Mouse (Mus musculus): ENCODE data around the gene Pard6b.

Gene Pard6b

DNA sequence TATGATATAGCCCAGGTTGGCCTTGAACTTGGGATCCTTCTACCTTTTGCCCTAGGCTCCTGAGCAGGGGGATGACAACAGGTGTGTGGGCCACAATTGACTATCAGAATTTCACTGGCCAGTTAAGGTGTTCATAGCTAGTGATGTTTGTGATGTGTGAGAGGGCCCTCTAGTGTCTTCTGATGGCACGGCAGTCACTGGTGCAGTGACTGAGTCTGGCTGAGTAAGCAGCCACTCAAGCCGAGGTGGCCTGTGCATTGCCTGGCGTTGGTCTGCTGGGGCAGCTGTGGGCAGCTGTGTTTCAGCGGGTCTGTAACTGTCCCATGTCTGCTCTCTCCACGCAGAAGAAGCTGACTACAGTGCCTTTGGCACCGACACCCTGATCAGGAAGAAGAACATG, 17.2 kb downstream of the Pard6b start:
- DNase-seq (ENCODE audit: low read depth, low spot score), result peak; percentile 78

DNA sequence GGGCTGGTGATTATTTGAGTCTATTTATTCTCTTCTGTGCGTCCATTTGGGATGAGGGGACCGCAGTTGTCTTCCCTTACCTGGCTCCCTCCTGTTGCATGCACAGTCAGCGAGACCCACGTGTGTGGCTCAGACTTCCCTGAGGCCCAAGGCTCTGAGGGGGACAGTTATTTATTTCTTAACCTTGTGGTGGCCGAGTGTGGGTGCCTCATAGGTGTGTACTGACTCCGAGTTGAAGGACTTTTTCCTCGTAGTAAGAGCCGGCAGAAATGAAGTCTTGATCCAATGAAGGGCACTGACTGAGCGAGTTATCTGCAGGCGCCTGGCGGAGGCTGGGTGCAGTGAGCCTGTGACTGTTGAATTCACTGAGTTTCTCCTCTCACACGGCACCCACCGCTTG, 19.2 kb downstream of the Pard6b start:
- no peak for DNase-seq (ENCODE audit: low read depth, low spot score)

DNA sequence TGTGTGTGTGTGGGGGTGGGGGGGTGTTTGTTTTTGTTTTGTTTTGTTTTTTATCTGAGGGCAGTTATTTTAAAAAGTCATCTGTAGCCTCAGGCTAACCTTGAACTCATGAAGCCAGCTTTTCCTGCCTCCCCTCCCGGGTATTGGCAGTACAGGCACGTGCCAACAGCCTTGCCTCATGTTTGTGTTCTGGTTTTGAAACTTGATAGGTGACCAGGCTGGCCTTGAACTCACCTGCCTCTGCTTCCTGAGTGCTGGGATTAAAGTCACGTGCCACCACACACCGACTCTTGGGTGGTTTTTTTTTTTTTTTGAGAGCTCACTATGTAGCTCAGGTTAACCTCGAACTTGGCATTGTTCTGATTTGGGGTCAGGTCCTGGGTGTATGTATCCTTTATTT, 21.0 kb downstream of the Pard6b start:
- DNase-seq (ENCODE audit: low read depth, low spot score), result no peak

DNA sequence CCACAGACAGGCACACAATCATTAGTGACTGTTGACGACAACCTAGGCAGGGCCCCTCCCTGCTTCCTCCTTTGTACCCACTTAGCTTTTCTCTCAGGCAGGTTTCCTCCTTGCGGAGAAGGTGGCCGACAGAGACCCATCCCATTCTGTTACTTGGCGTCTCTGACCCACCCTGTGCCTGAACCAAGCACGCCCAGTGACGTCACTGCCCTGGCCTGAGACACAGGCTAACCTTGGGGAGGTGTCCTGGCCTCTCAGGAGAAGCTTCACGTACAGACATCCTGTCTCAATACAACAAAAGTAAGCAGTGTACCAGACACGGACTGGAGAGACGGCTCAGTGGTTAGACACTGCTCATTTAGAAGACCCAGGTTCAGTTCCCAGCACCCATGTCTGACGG, 22.5 kb downstream of the Pard6b start:
- no peak for DNase-seq (ENCODE audit: low read depth, low spot score)

GRCm38 (mm10) chr2:168104375-168105144, 23.8 kb downstream of the Pard6b start:
- DNase-seq (ENCODE audit: low read depth, low spot score), result peak; percentile 34

DNA sequence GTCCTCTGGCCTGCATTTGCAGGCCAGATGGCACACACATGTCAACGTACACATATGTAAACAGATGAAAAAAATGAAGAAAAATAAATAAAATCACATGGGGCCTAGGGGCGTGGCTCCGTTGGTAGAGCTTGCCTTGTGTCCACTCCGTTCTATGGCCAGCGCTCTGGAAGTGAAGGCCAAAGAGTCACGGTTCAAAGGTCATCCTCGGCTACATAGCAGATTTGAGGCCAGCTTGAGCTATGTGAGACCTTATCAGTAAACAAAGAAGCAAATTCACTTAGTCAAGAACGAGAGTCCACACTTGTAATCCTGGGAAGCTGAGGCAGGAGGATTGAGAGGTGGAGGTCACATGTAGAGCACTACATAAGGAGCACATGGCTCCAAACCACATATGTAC, 24.5 kb downstream of the Pard6b start:
- DNase-seq (ENCODE audit: low read depth, low spot score), result no peak

- no peak for DNase-seq (ENCODE audit: low read depth, low spot score)
Measured at GRCm38 (mm10) chr2:168106701-168107178, 25.9 kb downstream of the Pard6b start.

- peak; percentile 57 for DNase-seq (ENCODE audit: low read depth, low spot score)
Measured at GRCm38 (mm10) chr2:168107356-168107755, 26.6 kb downstream of the Pard6b start.

DNA sequence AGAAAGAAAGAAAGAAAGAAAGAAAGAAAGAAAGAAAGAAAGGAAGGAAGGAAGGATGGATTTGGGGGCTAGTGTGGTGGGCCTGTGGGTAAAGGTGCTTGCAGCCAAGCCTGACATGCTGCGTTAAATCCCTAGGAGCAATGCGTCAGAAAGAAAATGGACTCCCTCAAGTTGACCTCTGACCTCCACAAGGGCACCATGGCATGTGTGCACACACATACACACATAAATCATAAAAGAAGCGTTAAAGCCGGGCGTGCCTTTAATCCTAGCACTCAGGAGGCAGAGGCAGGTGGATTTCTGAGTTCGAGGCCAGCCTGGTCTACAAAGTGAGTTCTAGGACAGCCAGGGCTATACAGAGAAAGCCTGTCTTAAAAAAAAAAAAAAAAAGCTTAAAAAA, 27.1 kb downstream of the Pard6b start:
- peak; percentile 82 for DNase-seq (ENCODE audit: low read depth, low spot score)

DNA sequence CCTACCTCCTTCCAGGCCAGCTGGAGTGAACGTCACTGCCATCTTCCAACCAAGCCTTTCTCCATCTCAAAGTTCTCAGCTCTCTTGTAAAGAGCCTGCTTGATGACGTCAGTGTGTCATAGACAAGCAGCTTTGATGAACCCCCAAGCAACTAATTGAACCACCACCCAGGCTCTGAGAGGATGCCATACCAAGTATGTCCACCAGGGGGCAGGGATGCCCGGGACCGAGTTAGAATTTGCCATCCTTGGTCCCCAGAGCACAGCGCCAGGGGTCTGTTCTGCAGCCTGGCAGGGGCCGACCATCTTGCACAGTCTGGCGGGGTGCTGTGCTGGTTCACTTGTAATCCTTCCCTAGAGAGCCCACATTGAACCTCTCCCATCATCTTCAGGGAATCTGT, 31.1 kb downstream of the Pard6b start:
- peak; percentile 79 for DNase-seq (ENCODE audit: low read depth, low spot score)

GRCm38 (mm10) chr2:168113263-168113662, 32.5 kb downstream of the Pard6b start:
- no peak for DNase-seq (ENCODE audit: low read depth, low spot score)

DNA sequence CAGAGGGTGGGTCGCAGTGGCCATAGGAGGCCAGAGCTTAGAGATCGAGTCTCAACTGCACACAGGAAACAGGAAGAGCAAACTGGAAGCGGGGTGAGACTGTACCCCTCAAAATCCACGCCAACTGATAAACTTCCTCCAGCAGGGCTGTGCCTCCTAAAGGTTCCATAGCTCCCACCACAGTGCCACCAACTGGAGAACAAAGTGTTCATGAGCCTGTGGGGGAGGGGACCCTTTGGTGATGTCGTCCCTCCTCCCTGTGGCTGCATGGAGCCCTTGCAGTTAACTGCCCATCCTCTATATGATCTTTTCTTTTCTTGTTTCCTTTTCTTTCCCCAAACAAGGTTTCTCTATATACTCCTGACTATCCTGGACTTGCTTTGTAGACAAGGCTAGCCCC, 32.9 kb downstream of the Pard6b start:
- peak; percentile 54 for DNase-seq (ENCODE audit: low read depth, low spot score)

GRCm38 (mm10) chr2:168114699-168115350, 34.0 kb downstream of the Pard6b start:
- peak; percentile 98 for DNase-seq (ENCODE audit: low read depth, low spot score)

- no peak for DNase-seq (ENCODE audit: low read depth, low spot score)
Measured at GRCm38 (mm10) chr2:168115826-168116225, 35.0 kb downstream of the Pard6b start.

DNA sequence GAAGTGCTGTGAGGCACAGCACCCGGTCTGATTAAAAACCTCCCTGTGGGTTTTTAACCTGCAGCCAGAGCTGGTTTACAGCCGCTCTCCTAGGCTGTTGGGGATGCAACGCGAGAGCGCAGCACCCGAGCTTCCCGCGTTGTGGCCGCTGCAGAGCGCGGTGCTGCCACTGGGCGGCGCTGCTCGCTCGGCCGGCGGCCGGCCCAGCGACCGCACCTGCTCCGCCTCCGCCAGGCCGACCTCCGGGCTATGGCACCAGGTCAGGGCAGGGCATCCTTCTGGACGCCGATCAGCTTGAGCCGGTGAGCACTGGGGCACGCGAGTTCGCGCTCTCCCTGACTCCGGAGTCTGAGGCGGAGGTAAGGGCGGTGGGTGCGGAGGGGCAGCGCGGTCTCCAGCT, 36.3 kb downstream of the Pard6b start:
- DNase-seq (ENCODE audit: low read depth, low spot score), result peak; percentile 84

GRCm38 (mm10) chr2:168117553-168117952, 36.7 kb downstream of the Pard6b start:
- no peak for DNase-seq (ENCODE audit: low read depth, low spot score)

DNA sequence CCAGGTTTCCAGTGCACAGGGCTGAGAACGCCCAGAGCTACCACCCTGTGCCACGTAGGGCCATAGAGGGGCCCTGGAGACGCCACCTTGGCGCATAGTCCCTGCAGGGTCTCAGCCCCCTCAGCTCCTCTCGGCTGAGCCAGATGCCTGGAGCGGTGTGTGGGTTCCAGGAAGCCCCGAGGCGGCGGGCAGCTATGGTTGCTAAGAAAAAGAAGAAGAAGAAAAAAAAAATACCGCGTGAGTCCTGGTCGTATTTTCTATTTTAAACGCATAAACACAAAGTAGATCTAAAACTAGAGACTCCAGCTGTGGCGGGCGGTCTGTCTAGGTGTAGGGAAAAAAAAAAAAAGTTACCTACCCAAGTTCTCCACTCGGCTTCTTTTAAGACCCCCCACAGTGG, 37.2 kb downstream of the Pard6b start:
- DNase-seq (ENCODE audit: low read depth, low spot score), result no peak

DNA sequence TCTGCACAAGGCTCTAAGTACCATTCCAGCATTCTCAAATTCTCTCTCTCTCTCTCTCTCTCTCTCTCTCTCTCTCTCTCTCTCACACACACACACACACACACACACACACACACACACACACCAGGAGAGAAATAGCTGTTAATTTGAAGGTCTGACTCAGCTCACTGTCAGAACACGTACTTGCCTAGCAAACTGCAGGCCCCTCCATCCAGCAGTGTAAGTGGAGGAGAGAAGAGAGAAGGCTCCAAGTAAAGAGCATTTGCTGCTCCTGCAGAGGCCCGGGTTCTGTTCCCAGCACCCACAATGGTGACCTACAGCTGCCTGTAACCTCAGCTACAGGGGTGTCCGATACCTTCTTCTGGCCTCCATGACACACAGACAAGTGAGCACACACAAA, 37.7 kb downstream of the Pard6b start:
- DNase-seq (ENCODE audit: low read depth, low spot score), result no peak

DNA sequence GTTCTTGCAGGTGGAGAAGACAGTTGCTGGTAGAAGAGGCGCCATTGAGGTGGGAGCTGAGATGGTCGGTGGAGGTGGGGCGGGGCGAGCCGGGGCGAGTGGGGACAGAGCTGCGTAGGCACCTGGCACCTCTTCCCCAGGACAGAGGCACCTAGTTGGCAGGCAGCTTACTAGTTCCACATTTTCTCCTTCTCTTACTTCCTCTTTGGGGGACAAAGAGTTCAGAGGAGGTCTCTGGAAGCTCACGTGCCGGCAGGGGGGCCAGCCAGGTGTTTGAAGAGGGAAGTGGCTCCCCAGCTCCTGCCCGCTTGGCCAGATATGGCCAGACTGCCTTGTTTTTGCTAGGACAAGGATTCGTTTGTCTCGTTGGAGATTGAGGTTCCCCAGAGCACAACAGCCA, 38.3 kb downstream of the Pard6b start:
- DNase-seq (ENCODE audit: low read depth, low spot score), result no peak

DNA sequence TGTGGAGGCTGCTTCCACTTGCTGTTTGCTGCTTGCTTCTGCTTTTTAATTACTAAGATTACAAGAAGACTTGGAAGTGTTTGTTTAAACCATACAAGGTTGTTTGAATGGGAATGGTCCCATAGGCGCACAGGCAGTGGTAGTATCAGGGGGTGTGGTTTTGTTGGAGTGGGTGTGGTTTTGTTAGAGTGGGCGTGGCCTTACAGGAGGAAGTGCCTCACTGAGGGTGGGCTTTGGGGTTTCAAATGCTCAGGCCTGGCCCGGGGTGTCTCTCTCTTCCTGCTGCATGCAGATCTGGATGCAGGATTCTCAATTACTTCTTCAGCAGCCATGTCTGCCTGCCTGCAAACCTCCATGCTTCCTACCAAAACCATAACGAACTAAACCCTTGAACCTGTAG, 40.1 kb downstream of the Pard6b start:
- peak; percentile 72 for DNase-seq (ENCODE audit: low read depth, low spot score)

DNA sequence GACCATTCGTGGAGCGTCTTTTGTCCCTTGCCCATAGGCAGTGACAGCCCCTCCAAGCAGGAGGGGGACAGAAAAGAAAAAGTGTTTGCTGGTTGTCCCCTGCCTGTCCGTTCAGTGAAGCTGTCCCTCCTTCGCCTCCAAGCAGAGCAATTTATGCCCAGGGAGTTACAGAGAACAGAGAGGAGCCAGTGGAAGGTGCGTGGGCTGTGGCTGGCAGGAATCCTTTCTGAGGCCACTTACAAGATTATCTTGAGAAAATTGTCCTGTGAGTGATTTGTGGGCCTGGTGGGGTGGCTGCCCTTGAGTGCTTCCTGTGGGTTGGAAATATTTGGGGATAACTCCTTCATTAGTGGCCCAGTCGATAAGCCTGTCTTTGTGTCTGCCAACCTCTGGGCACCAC, 42.8 kb downstream of the Pard6b start:
- no peak for DNase-seq (ENCODE audit: low read depth, low spot score)

DNA sequence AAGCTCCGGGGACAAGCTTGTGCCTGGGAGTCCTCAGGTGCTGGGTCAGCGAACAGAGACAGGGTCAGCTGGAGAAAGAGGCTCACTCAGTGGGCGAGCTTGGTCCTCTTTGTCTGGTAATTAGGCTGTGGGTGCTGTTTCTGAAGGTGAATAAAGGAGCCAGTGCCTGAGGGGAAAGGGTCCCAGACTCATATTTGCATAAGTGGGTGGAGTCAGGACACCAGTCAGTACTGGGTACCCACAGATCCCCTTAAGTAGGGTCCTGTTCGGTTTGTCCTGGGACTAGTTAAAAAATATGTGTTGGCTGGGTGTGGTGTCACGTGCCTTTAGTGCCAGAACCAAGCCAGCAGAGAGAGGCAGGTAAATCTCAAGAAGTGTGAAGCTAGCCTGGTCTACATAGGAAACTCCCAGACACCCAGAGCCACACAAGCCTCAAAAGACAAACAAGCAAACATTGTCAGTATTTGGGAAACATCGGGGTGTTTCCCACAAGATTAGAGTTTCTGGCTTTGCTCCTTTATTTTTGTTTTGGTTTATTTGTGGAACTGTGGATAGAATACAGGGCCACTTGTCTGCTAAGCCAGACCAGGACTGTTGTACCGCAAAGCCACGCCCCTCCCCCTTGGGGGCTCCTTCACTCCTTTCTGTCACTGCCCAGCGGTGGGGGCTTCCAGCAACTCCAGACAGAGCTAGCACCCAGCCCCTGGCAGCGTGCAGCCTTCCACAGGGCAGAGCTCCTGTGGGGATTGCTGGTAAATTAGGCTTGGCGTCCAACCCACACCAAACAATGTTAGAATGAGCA, 44.7 kb downstream of the Pard6b start:
- peak; percentile 88 for DNase-seq (ENCODE audit: low read depth, low spot score)

Measured in ES-CJ7 (cell line).